Mouse (Mus musculus) splenic B cell, adult 2 months (primary cell): ENCODE data around the gene Hspe1.
"Not testable (repeated sequence)": the region's sequence is repeated elsewhere in the genome, so short reads cannot be mapped to it uniquely, and the experiment has no call there.

Source experiments
- DNase-seq: peaks from one replicate; pipeline ENCODE4 v3.0.0-alpha.2; 2011; ENCODE audit warnings: low read depth, low spot score
- H3K27me3 ChIP-seq: 2 replicates; pipeline ENCODE4 v1.6.1; 2012; ENCODE audit warnings: mild to moderate bottlenecking, low read length, moderate library complexity, mixed read lengths; ENCODE audit not compliant: control insufficient read depth, poor library complexity, insufficient read depth, severe bottlenecking
- H3K36me3 ChIP-seq: 2 replicates; pipeline ENCODE4 v1.6.1; 2012; ENCODE audit warnings: mild to moderate bottlenecking, low read length, moderate library complexity, mixed read lengths; ENCODE audit not compliant: control insufficient read depth, poor library complexity, insufficient read depth, severe bottlenecking

The Hspe1 gene

GRCm38 (mm10) chr1:55106919-55107585, 19.1 kb downstream of the Hspe1 start:
- H3K27me3 ChIP-seq, result no peaks in the 10 kb centered on the region
- H3K36me3 ChIP-seq, result no peaks in the 10 kb centered on the region
- DNase-seq, result no peak

DNA sequence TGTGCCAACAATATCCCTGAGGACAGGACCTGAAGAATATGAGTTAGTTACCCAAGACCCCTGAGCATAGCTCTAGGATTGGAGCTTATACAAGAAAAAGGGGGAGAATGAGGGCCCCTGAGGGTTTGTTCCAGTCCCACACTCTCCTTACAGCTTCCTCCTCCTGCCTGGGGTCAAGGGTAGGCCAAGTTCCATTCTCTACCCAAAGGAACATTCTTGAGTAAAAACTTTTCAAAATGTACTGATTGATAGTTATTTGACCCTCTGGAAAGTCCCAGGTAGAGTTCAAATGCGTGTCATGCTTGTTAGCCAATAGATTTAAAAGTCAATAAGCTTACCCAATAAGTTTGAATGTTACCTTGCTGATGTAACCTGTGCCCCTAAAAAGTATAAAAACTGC, 19.7 kb downstream of the Hspe1 start:
- DNase-seq, result no peak
- H3K27me3 ChIP-seq, result no peaks in the 10 kb centered on the region
- no peaks in the 10 kb centered on the region for H3K36me3 ChIP-seq

GRCm38 (mm10) chr1:55108473-55108872, 20.5 kb downstream of the Hspe1 start:
- Histone ChIP-seq H3K36me3 (no peaks in the 10 kb centered on the region), H3K27me3 (no peaks in the 10 kb centered on the region)
- DNase-seq, result no peak

GRCm38 (mm10) chr1:55109066-55109766, 21.3 kb downstream of the Hspe1 start:
- DNase-seq, result no peak
- no peaks in the 10 kb centered on the region for H3K27me3 ChIP-seq
- H3K36me3 ChIP-seq, result no peaks in the 10 kb centered on the region

DNA sequence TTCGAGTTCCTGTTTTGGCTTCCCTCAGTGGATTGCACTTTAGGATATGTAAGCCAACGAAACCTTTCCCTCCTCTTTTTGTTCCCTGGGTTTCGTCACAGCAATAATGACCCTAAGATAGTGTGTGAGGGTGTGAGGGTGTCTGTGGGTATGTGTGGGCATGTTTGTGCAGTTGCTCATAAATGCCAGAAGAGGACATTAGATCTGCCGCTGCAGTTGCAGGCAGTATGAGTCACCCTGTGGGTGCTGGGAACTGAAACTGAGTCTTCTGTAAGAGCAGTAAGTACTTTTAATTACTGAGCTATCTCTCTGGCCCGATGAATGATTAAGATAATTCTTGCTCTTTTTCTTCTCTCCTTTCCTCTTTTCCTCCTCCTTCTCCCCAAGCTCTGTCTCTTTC, 35.1 kb downstream of the Hspe1 start:
- DNase-seq, result no peak
- Histone ChIP-seq H3K27me3 (no peaks in the 10 kb centered on the region), H3K36me3 (no peaks in the 10 kb centered on the region)

- DNase-seq, result no peak
- H3K36me3 ChIP-seq, result no peaks in the 10 kb centered on the region
Observed at GRCm38 (mm10) chr1:55123561-55123960, 35.6 kb downstream of the Hspe1 start.

GRCm38 (mm10) chr1:55124136-55124535, 36.2 kb downstream of the Hspe1 start:
- not testable (repeated sequence) for DNase-seq, H3K36me3 ChIP-seq, H3K27me3 ChIP-seq

More at GRCm38 (mm10) chr1:55123561-55123960, 35.6 kb downstream of the Hspe1 start:
- H3K27me3 ChIP-seq, result no peaks in the 10 kb centered on the region

GRCm38 (mm10) chr1:55129716-55130115, 41.8 kb downstream of the Hspe1 start:
- Histone ChIP-seq H3K27me3 (no peaks in the 10 kb centered on the region), H3K36me3 (0 out of 2 replicates have a peak, but pooled peaks cover 2% of the 10 kb centered on the region)
- DNase-seq, result peak; percentile 16

GRCm38 (mm10) chr1:55130190-55130916, 42.4 kb downstream of the Hspe1 start:
- Histone ChIP-seq H3K27me3 (no peaks in the 10 kb centered on the region), H3K36me3 (0 out of 2 replicates have a peak, but pooled peaks cover 2% of the 10 kb centered on the region)
- DNase-seq, result no peak

DNA sequence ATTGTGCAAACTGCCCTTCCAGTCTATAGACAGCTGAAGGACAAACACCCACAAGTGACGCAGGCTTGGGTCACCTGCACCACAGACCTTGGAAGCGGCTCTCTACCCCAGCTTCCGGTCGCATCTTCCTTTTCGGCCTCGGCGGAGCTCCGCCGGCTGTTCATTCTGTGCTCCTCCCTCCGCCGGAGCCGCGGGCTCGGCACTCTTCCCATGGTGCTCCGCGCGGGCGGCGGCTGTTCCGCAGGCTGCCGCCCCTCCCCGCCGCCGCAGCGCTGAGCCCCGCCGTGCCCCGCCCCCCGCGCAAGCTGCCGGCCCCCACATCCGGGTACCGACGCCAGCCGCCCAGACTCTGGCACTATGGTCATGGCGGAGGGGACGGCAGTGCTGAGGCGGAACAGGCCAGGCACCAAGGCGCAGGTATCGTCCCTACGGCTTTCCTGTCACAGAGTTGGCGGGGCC, 43.0 kb downstream of the Hspe1 start, which contains the start of gene Mob4:
Gene Mob4, plus strand, starts transcription at position 289 of the 459 bp plus-strand sequence.
- Histone ChIP-seq H3K27me3 (no peaks in the 10 kb centered on the region), H3K36me3 (0 out of 2 replicates have a peak, but pooled peaks cover 2% of the 10 kb centered on the region)
- DNase-seq, result peak; percentile 96

DNA sequence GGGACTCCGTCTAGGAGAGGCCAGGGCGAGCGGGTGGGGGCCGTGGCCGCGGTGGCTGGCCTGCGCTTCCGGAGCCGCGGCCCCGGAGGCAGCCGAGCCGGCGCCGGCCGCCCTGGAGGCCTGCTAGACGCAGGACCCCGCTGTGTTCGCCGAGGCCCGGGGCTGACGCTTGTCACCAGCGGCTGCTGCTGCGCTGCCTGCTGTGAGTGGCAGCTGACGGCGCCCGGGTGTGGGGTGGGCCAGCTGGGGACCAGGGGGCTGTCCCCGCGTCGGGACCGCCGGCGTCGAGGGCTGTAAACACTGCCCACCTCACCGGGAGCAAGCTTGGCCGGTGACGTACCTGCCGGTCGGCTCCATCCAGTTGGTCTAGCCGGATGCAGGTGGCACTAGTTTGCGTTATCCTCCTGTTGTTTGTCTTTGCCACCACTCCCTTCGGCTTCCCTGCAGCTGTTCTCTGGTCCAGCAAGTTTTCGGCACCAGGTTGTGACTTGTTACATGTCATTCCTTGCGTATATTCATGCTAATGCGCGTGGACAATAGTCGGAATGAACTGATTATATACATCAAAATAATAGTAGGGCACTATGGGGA, 43.6 kb downstream of the Hspe1 start:
- 0 out of 2 replicates have a peak, but pooled peaks cover 2% of the 10 kb centered on the region for H3K36me3 ChIP-seq
- H3K27me3 ChIP-seq, result no peaks in the 10 kb centered on the region
- peak; percentile 71 for DNase-seq

GRCm38 (mm10) chr1:55132308-55132707, 44.4 kb downstream of the Hspe1 start:
- DNase-seq, result no peak
- Histone ChIP-seq H3K36me3 (0 out of 2 replicates have a peak, but pooled peaks cover 2% of the 10 kb centered on the region), H3K27me3 (no peaks in the 10 kb centered on the region)

DNA sequence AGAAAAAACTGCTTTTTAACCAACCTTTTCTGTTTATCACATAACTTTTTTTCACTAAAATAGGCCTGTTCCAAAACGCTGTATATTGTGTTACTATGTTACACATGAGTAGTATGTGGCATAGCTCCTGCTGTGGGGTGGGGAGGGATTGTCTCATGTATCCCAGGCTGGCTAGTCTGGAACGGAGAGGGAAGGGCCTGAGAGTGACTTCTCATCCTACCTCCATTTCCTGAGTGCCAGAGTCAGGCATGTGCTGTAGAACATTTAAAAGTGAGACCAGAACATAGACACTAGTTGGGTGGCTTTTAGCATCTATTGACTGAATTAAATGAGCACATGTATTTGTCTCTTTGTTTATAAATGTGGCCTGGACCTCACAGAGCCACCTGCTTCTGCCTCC, 45.2 kb downstream of the Hspe1 start:
- DNase-seq, result no peak
- Histone ChIP-seq H3K27me3 (no peaks in the 10 kb centered on the region), H3K36me3 (0 out of 2 replicates have a peak, but pooled peaks cover 2% of the 10 kb centered on the region)

DNA sequence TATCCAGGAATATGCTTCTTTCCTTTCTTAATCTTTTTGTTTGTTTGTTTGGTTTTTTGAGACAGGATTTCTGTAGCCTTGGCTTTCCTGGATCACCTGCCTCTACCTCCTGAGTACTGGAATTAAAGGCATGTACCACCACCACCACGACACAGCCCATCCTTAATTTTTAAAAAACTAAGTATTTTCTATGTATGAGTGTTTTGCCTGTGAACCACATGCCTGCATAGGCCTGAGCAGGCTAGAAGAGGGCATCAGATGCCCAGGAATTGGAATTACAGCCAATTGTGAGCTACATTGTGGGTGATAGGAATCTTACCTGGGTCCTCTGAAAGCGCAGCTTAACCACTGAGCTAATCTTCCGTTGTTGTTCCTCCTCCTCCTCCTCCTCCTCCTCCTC, 46.4 kb downstream of the Hspe1 start:
- 0 out of 2 replicates have a peak, but pooled peaks cover 2% of the 10 kb centered on the region for H3K36me3 ChIP-seq
- no peak for DNase-seq
- H3K27me3 ChIP-seq, result no peaks in the 10 kb centered on the region
